Mouse (Mus musculus) cerebellum, adult 18-20 months (tissue): ENCODE results near the gene Ebf1.
A peak's percentile ranks its signal among the peaks of the same experiment; 100 is the strongest.

ENCODE experiments used
- DNase-seq, 2 experiments: peaks; one replicate each; pipeline ENCODE4 v3.0.0; 2021

Gene Ebf1

GRCm38 (mm10) chr11:44906456-44906855 lies 289.3 kb downstream of the Ebf1 start:
- DNase-seq: no peak

DNA sequence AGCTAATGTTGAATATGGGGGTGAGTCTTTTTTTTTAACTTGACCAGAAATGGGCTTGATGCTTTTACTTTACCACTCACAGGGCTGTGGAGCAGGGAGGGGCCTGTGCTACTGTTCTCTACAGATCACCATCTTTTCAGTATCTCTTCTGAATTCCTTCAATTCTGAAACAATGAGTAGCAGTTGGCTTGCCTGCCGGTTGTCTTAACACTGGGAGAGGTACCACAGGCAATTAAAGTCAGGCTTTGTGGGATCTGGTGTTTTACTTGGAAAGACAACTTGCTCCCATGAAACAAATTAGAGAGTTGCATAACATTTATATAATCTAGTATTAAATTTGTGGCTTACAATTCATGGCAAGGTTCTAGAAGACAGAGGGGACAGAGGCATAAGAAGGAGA lies 294.6 kb downstream of the Ebf1 start:
- DNase-seq: no peak

DNA sequence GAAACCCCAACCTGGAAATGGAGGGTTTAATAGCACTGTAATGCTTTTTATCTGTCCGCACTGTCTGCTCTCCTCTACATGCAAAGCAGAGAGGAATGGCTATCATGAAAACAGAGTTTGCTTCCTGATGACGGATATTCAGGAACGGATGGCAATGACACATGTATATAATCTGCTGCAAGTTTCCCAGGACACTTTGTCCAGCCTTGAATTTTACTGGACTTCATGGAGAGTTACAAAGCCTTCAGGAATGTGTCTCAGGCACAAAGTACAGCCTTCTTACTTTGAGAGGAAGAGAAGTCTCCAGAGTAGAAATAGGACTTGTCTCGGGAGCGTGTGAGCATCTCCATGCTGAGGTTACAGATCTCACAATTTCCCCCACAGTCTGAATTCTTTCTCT lies 296.7 kb downstream of the Ebf1 start:
- no peak for DNase-seq

DNA sequence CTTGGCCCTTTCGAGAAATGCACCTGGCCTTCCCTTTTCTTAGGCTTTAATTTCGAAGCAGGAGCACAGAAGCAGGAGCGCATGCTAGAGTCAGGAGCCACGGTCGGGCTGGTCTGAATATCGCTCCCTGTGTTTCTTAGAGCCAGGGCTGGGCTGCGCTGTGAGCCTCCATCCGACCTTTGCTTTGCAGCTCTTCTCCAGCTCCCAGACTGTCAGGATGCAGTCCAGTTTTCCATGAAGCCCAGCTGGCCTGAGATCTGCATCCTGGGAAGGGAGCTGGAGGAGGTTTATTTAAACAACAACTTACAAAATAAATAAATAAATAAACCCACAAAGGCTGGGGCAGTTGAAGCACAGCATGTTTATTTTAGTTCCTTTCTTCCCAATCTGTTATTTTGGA lies 299.9 kb downstream of the Ebf1 start:
- DNase-seq: no peak

GRCm38 (mm10) chr11:44923138-44923537 lies 306.0 kb downstream of the Ebf1 start:
- DNase-seq: no peak

DNA sequence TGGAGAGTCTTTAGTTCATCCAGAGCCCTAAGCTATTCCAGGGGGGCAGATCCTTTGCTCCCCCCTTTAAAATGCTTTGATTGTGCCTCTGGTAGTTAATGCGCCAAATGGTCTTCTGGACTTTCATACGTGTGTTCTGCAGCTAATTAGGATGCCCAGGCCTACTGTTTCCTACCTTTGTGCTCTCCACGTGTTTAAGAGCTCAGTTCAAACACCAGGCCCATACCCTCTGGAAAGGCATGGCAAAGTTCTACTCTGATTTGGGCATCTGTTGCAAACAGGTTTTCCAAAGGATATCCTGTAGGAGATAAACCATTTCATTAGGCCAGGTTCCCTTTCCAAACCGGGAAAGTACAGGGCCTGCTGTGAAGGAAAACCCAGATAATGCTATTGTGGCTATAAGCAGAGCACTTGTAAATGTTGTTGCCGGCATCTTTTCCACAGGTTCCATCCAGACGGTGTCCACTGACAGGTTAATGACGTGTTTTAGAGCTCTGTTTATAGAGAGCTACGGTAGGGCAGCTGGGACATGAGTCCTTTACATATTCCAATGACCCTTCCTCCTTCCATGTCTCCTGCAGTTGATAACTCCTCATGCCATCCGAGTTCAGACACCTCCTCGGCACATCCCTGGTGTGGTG lies 306.9 kb downstream of the Ebf1 start:
- DNase-seq: no peak

GRCm38 (mm10) chr11:44924896-44925295 lies 307.8 kb downstream of the Ebf1 start:
- no peak for DNase-seq

- no peak for DNase-seq
Observed at GRCm38 (mm10) chr11:44925806-44926525, 308.8 kb downstream of the Ebf1 start.

DNA sequence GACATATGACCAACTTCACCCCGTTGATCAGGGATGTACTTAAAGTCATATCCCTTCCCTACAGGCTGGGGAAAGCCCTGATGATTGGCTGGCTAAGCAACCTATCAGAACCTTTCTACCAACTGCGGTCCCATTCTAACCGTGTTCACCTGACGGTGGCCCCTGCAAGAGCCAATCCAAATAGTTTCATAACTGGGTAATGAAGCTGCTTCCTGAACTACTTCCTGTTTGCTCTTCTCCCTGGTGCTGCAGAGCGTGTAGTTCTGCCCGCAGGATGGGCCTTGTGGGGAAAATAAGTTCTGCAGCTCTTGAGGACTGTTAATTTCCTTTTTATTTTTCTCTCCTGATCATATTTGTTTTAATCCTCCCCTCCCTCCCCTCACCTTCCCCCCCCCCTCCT lies 311.3 kb downstream of the Ebf1 start:
- DNase-seq: no peak

DNA sequence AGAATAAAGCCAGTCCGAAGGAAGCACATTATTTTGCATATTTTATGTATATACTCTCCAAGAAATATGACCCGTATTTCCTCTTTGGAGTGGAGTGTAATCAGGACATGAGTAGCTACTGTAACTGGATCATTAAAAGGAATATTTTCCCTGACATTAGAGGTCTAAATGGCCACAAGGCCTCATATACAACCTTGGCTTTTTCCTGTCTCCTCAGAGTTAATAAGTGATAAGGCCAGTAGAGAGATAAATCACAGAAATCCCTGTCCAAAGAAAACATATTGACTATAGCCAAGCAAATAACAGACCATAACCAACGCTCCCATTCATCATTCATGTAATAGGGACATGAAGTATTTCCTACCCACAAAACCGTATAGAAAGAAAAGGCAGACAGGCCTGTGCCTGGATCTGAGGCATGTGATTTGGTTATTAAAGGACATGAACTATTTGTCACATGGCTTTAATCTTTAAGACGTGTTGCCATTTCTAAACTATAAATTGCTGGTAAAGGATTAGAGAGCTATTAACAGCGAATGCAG lies 315.9 kb downstream of the Ebf1 start:
- no peak for DNase-seq

- no peak for DNase-seq
Observed at GRCm38 (mm10) chr11:44943781-44944180, 326.7 kb downstream of the Ebf1 start.

- DNase-seq: no peak
Observed at GRCm38 (mm10) chr11:44944401-44944800, 327.3 kb downstream of the Ebf1 start.

- DNase-seq: no peak
Observed at GRCm38 (mm10) chr11:44946618-44947017, 329.5 kb downstream of the Ebf1 start.

- no peak for DNase-seq
Observed at GRCm38 (mm10) chr11:44948541-44948940, 331.4 kb downstream of the Ebf1 start.

- DNase-seq: no peak
Observed at GRCm38 (mm10) chr11:44949140-44949539, 332.0 kb downstream of the Ebf1 start.

- no peak for DNase-seq
Observed at GRCm38 (mm10) chr11:44950319-44950718, 333.2 kb downstream of the Ebf1 start.

- DNase-seq: no peak
Observed at GRCm38 (mm10) chr11:44951506-44951905, 334.4 kb downstream of the Ebf1 start.

DNA sequence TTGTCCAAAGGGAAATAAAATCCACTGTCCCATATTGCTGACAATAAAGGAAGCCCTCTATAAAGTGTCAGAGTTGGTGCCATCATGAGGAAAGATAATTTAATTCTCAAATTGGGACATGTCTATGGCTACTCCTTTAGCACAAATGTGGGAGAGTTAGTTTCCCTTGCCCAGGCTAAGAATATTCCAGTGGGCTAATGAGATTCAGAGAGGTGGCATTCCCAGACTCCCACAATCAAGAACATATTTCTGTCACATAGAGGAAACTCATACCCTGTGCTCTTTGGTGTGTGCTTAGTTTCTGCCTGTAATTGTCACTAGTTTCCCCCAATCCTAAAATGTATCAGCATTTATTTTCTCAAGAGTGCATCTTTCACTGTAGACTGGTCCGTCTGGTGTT lies 336.2 kb downstream of the Ebf1 start:
- DNase-seq: no peak

- peak; percentile 41 to 55 for DNase-seq
Observed at GRCm38 (mm10) chr11:44953863-44954262, 336.7 kb downstream of the Ebf1 start.

DNA sequence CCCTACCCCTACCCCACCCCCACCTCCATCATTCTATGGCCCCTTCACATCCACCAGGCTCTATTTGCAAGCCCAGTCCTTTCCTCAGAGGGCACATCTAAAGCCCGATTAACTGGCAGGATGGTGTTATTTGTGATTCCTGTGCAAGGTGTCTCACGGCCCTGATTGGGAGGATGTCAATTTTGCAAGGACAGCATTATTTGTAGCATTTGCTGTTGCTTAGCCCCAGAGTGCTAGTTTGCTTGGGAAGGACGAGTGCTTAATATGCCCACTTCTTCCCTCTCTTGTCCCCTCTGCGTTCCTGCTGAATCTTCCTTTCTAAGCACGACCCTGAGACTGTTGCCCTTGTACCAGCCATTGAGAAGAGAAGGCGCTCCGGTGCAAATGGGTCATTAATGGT lies 337.2 kb downstream of the Ebf1 start:
- no peak for DNase-seq

- DNase-seq: no peak
Observed at GRCm38 (mm10) chr11:44962746-44963440, 345.8 kb downstream of the Ebf1 start.

- no peak for DNase-seq
Observed at GRCm38 (mm10) chr11:44969011-44969410, 351.9 kb downstream of the Ebf1 start.

- no peak for DNase-seq
Observed at GRCm38 (mm10) chr11:44974271-44974670, 357.2 kb downstream of the Ebf1 start.

DNA sequence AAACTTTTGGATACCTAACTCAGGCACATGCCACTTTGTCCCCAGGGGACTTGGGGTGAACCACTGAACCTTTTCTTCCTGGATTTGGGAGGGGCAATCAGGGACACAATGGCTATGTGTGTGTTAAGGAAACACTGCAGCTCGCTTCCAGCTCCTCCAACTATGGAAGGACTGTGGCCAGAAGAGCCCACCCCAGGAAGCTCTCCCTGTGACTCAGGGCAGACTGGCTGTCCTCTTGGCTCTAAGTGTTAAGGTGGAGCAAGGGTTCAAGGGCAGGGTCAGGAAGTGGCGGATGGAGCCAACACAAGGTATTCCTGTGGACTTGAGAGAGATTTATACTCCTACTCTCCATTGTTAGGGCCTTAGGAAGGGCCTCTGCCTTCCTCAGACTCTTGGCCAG lies 358.0 kb downstream of the Ebf1 start:
- DNase-seq: no peak
